Mouse (Mus musculus): Measurements from ENCODE around the gene Olfr601. TPM values are rescaled to one million over a fixed set of nuclear protein-coding genes. Genes with fewer than 3 reads are reported as not detected.
"Not testable (repeated sequence)": the region's sequence is repeated elsewhere in the genome, so short reads cannot be mapped to it uniquely, and the experiment has no call there.

Olfr601 gene
- polyA plus RNA-seq, 1 experiment from 2014 or later: not detected

- Histone ChIP-seq H3K9ac (ENCODE audit: low read depth, low read length) (no peak within 1 kb of the TSS), H3K27me3 (ENCODE audit: insufficient read depth, low read length) (no peaks in the 10 kb centered on the region), H3K9me3 (replicated peaks; ENCODE audit: low read length) (no peaks in the 10 kb centered on the region), H3K4me2 (ENCODE audit: low read length) (no peak within 1 kb of the TSS), H3K4me1 (replicated peaks; ENCODE audit: insufficient read depth, low read length) (no peaks in the 10 kb centered on the region), H3K4me3 (replicated peaks; ENCODE audit: low read depth, low read length) (no peak within 1 kb of the TSS), H3K27ac (no peak within 1 kb of the TSS), H3K36me3 (ENCODE audit: insufficient read depth, low read length) (no peaks in the 10 kb centered on the region)
- no peak for DNase-seq (ENCODE audit: low spot score)
- TF ChIP-seq CTCF (IDR thresholded peaks at IDR 0.05; ENCODE audit: low read depth): no peak
- ATAC-seq (replicated peaks; ENCODE audit: low FRiP score, low read depth): no peak
These were observed 39.2 kb downstream of the Olfr601 start, which contains the start of gene Olfr598 for GRCm38 (mm10) chr7:103323268-103323667. Olfr598 (plus strand) TSS chr7:103323568.

DNA sequence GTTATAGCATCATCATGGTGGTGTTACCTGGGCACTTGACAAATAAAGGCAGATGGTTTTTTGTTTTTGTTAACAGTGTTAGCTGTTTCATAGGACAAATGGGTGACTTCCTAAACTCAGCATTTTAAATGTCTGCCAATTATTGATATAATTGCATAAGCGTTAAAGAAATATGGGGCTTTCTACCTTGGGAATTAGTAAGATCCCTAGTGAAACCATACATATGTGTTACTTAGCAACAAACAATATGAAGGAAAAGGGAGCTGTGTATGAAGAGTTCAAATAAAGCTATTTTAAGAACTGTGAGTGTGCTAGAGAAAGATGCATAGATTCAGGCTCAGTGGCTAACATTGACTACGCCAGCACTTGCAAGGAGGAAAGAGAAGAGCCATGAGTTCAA is 46.4 kb downstream of the Olfr601 start, which contains the start of gene Olfr597:
Gene Olfr597, plus strand, starts transcription at position 301 of the 400 bp plus-strand sequence.
- H3K4me1 ChIP-seq (replicated peaks; ENCODE audit: insufficient read depth, low read length); H3K27ac ChIP-seq; H3K27me3 ChIP-seq (ENCODE audit: insufficient read depth, low read length); H3K36me3 ChIP-seq (ENCODE audit: insufficient read depth, low read length); H3K4me3 ChIP-seq (replicated peaks; ENCODE audit: low read depth, low read length); ATAC-seq (replicated peaks; ENCODE audit: low FRiP score, low read depth); DNase-seq (ENCODE audit: low spot score); H3K9me3 ChIP-seq (replicated peaks; ENCODE audit: low read length); H3K9ac ChIP-seq (ENCODE audit: low read depth, low read length); H3K4me2 ChIP-seq (ENCODE audit: low read length): not testable (repeated sequence)
- 88% methylated on average over 2 of the region's 2 CpGs for WGBS

Other genes with a start within 250 kb of the Olfr601 start
- gene Olfr586, start 237.0 kb downstream of the Olfr601 start, polyA plus RNA-seq (2015; fragmentation: Nextera tagmentation; extraction: Ambion mirVana): not detected in 2 replicates
- not detected in 2 replicates for gene Olfr588-ps1, start 221.8 kb downstream of the Olfr601 start, polyA plus RNA-seq (2015; fragmentation: Nextera tagmentation; extraction: Ambion mirVana)
- gene Olfr589, start 206.3 kb downstream of the Olfr601 start, polyA plus RNA-seq (2015; fragmentation: Nextera tagmentation; extraction: Ambion mirVana): not detected in 2 replicates
- gene Olfr591, start 184.3 kb downstream of the Olfr601 start, polyA plus RNA-seq (2015; fragmentation: Nextera tagmentation; extraction: Ambion mirVana): not detected in 2 replicates
- not detected in 2 replicates for gene Olfr592, start 177.9 kb downstream of the Olfr601 start, polyA plus RNA-seq (2015; fragmentation: Nextera tagmentation; extraction: Ambion mirVana)
- gene Olfr593, start 150.8 kb downstream of the Olfr601 start, polyA plus RNA-seq (2015; fragmentation: Nextera tagmentation; extraction: Ambion mirVana): not detected in 2 replicates
- not detected in 2 replicates for gene Olfr594, start 145.7 kb downstream of the Olfr601 start, polyA plus RNA-seq (2015; fragmentation: Nextera tagmentation; extraction: Ambion mirVana)
- gene Usp17ld, start 110.2 kb downstream of the Olfr601 start, polyA plus RNA-seq (2015; fragmentation: Nextera tagmentation; extraction: Ambion mirVana): not detected in 2 replicates
- gene Olfr596, start 57.0 kb downstream of the Olfr601 start, polyA plus RNA-seq (2015; fragmentation: Nextera tagmentation; extraction: Ambion mirVana): not detected in 2 replicates
- not detected in 2 replicates for gene Olfr597, start 46.3 kb downstream of the Olfr601 start, polyA plus RNA-seq (2015; fragmentation: Nextera tagmentation; extraction: Ambion mirVana)
- not detected in 2 replicates for gene Olfr598, start 39.1 kb downstream of the Olfr601 start, polyA plus RNA-seq (2015; fragmentation: Nextera tagmentation; extraction: Ambion mirVana)
- not detected in 2 replicates for gene Olfr599, start 26.7 kb downstream of the Olfr601 start, polyA plus RNA-seq (2015; fragmentation: Nextera tagmentation; extraction: Ambion mirVana)
- not detected in 2 replicates for gene Olfr600, start 13.0 kb downstream of the Olfr601 start, polyA plus RNA-seq (2015; fragmentation: Nextera tagmentation; extraction: Ambion mirVana)
- gene Olfr603, start 23.5 kb upstream of the Olfr601 start, polyA plus RNA-seq (2015; fragmentation: Nextera tagmentation; extraction: Ambion mirVana): not detected in 2 replicates
- gene Usp17lc, start 52.4 kb upstream of the Olfr601 start, polyA plus RNA-seq (2015; fragmentation: Nextera tagmentation; extraction: Ambion mirVana): not detected in 2 replicates
- not detected in 2 replicates for gene Olfr605, start 82.8 kb upstream of the Olfr601 start, polyA plus RNA-seq (2015; fragmentation: Nextera tagmentation; extraction: Ambion mirVana)
- gene Olfr606, start 86.4 kb upstream of the Olfr601 start, polyA plus RNA-seq (2015; fragmentation: Nextera tagmentation; extraction: Ambion mirVana): not detected in 2 replicates
- not detected in 2 replicates for gene Olfr607, start 101.5 kb upstream of the Olfr601 start, polyA plus RNA-seq (2015; fragmentation: Nextera tagmentation; extraction: Ambion mirVana)
- gene Olfr608, start 107.2 kb upstream of the Olfr601 start, polyA plus RNA-seq (2015; fragmentation: Nextera tagmentation; extraction: Ambion mirVana): not detected in 2 replicates
- not detected in 2 replicates for gene Olfr609, start 135.4 kb upstream of the Olfr601 start, polyA plus RNA-seq (2015; fragmentation: Nextera tagmentation; extraction: Ambion mirVana)
- not detected in 2 replicates for gene Olfr610, start 149.5 kb upstream of the Olfr601 start, polyA plus RNA-seq (2015; fragmentation: Nextera tagmentation; extraction: Ambion mirVana)
- gene Olfr611, start 158.2 kb upstream of the Olfr601 start, polyA plus RNA-seq (2015; fragmentation: Nextera tagmentation; extraction: Ambion mirVana): not detected in 2 replicates
- not detected in 2 replicates for gene Olfr612, start 180.1 kb upstream of the Olfr601 start, polyA plus RNA-seq (2015; fragmentation: Nextera tagmentation; extraction: Ambion mirVana)
- not detected in 2 replicates for gene Olfr613, start 185.4 kb upstream of the Olfr601 start, polyA plus RNA-seq (2015; fragmentation: Nextera tagmentation; extraction: Ambion mirVana)
- gene Olfr615, start 193.4 kb upstream of the Olfr601 start, polyA plus RNA-seq (2015; fragmentation: Nextera tagmentation; extraction: Ambion mirVana): not detected in 2 replicates
- not detected in 2 replicates for gene Olfr616, start 206.5 kb upstream of the Olfr601 start, polyA plus RNA-seq (2015; fragmentation: Nextera tagmentation; extraction: Ambion mirVana)
- not detected in 2 replicates for gene Olfr617, start 210.4 kb upstream of the Olfr601 start, polyA plus RNA-seq (2015; fragmentation: Nextera tagmentation; extraction: Ambion mirVana)
- gene Olfr618, start 227.4 kb upstream of the Olfr601 start, polyA plus RNA-seq (2015; fragmentation: Nextera tagmentation; extraction: Ambion mirVana): not detected in 2 replicates
- not detected in 2 replicates for gene Olfr619, start 237.9 kb upstream of the Olfr601 start, polyA plus RNA-seq (2015; fragmentation: Nextera tagmentation; extraction: Ambion mirVana)
- gene Olfr620, start 249.9 kb upstream of the Olfr601 start, polyA plus RNA-seq (2015; fragmentation: Nextera tagmentation; extraction: Ambion mirVana): not detected in 2 replicates

Measured in kidney, postnatal 0 days (tissue).